Mouse (Mus musculus): ENCODE data around the gene Ccdc30.

The Ccdc30 gene

DNA sequence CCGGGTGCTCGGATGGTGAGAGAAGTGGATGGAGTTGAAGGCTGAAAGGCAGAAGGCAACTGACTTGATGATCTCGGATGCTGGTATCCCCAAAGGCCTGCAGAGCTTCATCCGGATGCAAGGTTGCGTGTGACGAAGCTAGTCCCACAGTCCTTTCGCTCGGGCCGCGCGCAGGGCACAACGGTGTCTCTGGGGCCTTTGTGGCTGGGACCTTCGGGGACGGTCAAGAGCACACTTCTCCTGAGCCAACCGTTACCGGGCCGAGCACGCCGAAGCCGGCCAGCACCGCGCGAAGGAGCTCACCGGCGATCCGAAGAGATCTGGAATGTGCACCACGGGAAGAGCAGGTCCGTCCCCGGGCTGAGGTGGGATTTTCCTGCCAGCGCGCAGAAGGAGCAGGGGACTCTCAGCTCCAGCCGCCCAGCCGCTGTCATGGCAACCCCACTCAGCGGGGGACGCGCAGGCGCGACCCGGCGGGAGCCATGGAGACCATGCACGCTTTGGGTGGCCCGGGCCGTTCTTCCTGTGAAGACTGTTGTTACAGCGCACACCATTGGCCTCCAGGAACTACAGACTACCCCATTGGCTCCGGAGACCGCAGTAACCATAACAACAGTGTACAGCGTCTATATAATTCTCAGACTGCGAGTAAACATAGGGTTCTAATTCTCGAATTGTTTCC, at the start of gene Ccdc30:
TSS of gene Ccdc30 (minus strand) at position 450 of the 682 bp plus-strand sequence.
- no peak for DNase-seq (ENCODE audit: low read depth)

DNA sequence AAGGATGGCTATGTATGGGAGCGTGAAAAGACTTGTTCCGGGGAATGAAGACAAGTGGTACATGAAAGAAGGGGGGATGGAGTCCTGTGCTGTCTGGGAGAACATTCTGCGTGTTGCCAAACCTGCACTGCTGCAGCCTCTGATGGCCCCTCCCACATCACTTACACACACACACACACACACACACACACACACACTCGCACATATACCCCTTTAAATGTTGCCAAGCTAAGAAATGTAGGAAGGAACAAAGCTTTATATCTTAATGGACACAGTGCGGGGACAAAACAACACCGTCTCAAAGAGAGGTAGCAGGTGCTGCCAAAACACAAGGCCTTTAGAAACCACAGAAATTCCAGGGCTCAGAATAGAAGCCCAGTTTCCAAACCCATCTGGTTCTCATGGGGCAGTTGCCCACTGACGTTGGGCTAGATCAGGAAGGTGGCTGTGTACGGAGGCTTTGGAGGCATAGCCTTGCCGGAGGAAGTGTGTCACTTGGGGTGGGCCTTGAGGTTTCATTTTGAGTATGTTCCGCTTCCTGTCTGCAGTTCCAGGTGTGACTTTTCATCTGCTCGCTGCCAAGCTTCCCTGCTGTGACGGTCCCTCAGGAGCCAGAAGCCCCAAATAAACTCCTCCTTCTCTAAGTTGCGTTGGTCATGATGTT, 48.6 kb upstream of the Ccdc30 start:
- no peak for DNase-seq (ENCODE audit: low read depth)

DNA sequence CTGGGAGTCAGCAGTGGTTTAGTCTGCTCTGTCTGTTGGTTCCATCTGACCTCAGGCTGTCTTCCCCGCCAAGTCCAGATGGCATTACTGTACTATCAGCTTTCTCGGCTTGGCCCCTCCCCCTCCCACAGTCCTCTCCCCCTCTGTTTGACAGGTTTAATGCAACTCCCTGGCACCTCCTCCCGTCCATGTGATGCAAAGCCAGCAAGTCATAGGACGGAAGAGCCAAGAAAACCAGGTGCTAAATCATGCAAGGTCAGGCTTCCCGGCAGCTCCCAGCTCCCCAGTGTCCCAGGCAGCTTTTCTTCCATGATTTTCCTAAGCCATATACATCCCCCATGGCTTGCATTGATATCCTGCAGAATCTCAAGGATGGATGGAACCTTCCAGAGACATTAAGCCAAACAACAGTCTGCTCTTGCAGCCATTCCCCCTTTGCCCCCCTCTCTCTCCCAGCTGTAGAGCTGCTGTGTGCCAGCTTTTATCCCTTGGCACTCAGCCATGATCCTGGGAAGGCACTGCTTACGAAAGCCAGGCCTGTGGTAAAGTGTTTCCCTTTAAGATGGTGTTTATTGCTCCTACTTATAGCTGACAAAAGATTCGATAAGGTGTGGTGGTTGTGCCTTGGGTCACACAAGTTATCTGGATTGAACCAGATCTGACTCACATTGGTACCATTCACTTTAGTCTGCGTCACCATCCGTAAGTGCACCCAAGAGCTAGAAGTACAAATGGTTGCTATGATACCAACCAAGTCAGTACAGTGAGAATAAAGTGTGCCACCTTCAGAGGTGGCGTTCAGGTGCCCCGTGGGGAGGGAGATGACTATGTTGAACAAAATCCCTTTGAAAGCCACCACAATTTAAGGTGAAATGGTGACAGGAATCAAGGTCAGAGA, 47.8 kb upstream of the Ccdc30 start:
- DNase-seq (ENCODE audit: low read depth) = no peak

DNA sequence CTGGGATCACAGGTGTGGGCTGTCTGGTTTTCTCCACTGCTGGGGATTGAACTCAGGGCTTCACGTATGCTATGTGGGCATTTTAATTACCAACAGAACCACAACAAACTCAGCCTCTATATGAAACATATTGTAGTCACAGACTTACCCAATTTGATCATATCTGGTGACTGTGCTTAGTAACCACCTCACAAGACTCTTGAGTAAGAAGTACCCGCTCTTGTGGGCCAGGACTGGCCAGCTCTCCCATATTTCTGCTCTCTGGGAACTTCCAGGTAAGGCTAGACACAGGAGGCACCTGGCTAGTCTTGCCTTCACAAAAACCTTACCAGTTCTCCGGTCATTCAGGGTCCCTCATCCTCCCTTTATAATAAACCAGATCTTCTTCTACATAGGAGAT, 47.1 kb upstream of the Ccdc30 start:
- DNase-seq (ENCODE audit: low read depth) = no peak

DNA sequence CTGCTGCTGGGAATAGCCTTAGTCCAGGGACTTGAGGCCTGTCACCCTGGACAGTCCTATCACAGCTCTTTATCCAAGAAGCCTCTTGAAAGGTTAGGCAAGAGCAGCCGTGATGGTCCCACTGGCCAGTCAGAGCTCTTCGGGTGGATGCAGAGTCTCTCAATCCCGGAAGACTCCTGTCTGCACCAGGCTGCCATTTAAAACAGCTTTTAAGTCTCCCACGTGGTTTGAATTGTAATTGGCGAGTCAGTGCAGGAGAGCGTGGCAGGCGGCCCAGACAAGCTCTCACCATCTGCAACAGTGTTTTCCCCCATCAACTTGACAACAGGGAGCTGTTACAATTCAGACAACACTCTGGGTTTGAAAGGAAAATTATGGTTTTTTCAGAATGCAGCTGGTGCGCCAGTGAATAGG, 45.4 kb upstream of the Ccdc30 start:
- DNase-seq (ENCODE audit: low read depth) = no peak

DNA sequence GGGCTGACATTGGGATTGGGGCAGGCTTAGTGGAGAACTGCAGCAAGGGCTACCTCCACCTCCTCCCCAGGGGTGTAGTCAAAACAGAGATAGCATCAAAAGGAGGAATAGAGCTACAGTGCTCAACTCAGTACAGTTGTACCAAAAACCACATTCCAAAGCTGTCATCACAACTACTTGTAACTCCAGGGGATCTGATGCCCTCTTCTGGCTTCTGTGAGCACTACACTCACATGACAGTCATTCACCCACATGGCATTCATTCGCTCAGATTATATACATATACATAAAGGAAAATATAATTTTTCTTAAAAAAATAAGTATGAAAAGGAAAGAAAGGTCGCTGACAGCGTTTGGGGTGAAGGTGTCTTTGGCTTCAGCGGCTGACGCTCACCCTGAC, 45.0 kb upstream of the Ccdc30 start:
- DNase-seq (ENCODE audit: low read depth) = peak; percentile 23

DNA sequence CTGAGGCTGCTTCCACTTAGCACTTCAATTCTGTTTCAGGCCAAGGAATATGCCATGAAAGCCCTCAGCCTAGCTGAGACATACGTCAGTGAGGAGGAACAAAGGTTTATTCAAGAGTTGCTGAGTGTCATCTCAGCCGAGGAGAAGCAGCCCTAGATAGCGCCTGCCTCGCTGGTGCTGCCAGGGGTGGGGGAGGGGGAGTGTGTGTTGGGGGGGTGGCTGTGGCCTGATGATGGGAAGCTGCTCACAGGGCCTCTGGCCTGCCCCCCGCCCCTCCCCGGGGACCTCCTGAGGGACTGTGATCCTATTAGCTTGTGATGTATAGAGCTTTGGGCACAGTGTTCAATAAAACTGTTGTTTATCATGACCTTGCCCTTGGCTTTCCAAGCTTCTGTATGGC, 38.2 kb upstream of the Ccdc30 start:
- DNase-seq (ENCODE audit: low read depth) = no peak

DNA sequence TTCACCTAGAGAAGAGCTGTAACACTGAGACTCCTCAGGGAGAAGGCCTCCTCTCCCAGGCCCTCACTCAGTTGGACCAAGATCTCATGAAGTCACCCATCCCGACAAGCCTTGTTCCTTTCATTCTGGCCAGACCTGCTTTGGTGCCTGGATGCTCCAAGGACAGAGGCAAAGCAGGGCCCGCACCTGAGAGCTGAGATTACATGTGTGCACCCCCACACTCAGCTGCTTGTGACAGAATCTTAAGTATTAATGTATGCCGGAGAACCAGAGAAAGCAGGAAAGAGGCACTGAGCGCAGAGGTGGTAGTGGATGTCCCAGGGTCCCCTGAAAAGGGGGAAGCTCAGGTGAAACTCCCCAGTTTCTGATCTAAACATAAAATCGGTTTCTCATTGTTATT, 37.8 kb upstream of the Ccdc30 start:
- DNase-seq (ENCODE audit: low read depth) = no peak

DNA sequence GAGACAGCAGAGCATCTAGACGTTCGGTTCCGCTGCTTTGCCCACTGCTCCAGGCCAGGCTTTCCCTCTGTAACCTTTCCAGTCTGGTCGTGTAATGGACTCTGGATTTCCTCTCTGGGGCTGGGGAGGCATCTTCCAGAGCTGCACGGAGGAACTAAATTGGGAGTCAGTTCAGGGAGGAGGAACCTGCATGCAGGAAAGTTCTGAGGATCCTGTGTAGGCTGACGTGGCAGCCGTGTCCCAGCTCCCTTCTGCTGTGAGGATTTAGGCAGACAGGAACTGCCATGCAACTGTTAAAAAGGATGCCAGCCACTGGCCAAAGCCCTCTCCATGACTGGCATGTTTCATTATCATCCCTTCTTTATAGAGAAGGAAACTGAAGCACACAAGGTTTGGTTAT, 35.1 kb upstream of the Ccdc30 start:
- no peak for DNase-seq (ENCODE audit: low read depth)

DNA sequence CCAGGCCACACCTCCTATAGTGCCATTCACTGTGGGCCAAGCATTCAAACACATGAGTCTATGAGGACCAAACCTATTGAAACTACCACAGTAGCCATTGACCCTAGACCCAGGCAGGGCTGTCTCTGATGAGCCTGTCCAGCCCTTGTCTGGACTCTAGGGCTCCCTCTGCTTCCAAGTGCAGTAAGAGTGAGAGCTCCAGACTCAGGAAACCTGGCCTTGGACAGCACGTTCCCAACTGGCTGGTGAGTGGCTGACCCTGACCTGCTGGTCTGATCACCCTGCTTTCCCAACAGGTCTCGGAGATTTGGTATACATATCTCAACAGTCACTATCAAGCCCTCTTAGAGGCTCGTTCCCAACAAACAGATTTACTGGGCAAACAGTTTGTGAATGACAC, 32.5 kb upstream of the Ccdc30 start:
- no peak for DNase-seq (ENCODE audit: low read depth)

DNA sequence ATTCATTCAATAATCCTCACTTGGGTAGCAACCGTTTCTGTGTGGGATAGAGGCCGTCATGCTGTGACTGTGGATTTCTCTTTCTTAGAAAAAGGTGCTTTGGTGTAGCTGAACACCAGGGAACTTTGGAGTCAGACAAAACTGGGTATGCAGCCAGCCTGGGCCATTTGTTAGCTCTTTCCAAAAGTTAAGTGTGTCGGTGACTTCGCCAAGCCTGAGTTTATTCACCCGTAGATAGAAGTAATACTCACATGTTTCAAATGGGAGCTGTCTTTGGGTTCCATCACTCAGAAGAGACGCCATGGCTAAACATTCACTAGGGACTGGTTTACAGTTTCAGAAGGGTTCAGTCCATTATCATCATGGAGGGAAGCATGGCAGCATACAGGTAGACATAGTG, 31.9 kb upstream of the Ccdc30 start:
- no peak for DNase-seq (ENCODE audit: low read depth)

DNA sequence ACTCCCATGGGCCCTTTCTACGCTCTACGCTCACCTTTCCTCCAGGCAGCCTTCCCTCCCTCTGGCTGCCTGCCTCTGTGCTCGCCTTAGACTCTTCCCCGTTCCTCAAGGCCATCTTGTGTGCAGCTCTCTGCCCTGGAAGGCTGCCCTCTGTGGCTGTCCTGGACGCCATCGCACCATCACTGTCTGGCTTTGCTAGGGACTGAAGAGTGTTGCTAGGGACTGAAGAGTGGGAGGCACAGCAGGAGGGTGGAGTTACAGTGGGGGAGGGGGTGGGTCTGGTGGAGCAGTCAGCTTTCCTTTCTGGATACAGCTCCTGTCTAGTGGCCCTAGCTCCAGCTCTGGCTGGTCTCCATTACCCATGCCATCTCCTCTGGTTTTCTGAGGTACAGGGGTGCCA, 27.2 kb upstream of the Ccdc30 start:
- no peak for DNase-seq (ENCODE audit: low read depth)

DNA sequence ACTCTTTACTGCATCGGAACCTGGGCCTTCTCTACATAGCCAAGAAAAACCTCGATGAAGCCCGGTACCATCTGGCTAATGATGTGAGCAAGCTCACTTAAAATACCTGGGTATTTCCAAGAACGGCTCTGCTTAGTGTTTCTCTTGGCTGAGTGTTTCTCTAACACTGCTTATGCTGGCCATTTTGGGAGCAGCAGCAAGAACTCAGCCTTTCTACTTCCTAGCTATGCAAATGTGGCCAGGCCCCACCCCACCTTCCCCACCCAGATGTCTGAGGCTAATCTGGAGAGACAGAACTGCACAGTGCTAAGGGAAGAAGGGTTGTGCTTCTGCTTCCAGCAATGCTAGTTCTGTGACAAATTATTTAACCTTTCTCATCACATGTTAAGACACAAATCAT, 26.5 kb upstream of the Ccdc30 start:
- no peak for DNase-seq (ENCODE audit: low read depth)

DNA sequence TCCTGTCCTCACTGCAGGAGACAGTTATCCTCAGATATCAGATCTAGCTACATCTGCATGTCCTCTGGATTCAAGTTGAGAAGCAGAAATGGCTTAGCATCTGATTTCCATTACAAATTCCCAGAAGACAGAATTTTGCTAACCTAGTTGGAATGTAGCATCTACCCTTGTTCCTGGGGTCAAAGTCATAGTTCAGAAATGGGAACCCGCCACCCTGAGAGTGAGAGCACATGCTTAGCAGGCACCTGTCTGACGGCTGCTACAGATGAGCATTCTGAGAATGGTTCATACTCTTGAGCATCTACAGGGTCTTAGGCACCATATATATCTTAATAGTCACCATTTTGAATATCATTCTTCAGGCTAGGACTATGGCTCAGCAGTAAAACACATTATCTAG, 22.6 kb upstream of the Ccdc30 start:
- DNase-seq (ENCODE audit: low read depth) = no peak

DNA sequence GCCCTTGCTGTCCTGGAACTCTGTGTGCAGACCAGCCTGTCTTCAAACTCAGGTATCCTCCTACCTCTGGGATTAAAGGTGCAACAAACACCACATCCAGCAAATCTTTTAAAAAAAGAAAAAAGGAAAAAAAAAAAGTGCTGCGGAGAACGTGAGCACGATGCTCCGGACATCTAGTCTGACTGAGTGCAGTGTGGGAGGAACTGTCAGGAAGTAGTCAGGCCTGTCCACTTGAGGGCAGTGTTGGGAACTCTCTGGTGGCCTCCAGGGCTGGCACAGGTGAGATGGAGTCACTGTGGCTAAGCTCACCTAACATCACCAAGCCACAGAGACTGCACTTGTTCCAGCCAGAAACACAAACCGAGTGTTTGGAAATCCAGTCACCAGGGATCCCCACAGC, 15.4 kb upstream of the Ccdc30 start:
- no peak for DNase-seq (ENCODE audit: low read depth)

DNA sequence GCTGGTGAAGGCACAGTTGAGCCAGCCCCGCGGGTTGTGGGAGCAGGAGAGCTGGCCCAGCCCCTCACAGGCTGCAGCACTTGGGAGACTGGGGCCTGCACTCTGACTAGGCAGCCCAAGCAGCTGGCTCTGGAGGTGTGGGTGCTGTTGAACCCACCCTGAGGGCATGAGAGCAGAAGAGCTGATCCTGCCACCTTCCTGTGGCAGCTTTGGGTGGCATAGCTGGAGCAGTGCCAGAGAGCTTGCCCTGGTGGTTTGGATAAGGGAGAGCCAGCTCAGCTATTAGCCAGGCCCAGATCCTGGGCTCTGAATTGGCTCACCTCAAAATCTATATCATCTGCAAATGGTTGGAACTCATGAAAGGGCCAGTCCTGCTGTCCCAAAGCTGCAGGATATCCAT, 12.4 kb upstream of the Ccdc30 start:
- DNase-seq (ENCODE audit: low read depth) = no peak

DNA sequence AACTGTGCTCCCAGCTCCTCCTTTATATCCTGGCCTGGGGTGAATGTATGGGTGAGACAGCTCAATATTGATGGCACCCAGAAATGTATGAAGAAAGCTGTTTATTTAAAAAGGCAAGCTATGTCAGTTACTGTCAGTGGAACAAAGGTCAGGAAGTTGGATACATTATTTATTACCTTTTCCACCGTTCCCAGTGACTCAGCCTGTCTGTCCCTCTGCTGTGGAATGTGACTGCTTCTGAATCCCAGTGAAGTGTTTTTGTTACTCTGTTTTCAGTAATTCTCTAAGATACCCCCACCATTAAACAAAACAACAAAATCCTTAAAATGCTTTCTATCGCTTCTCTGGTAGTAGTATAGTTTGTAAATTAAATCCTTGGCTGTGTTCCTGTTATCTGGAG, 10.3 kb upstream of the Ccdc30 start:
- no peak for DNase-seq (ENCODE audit: low read depth)

DNA sequence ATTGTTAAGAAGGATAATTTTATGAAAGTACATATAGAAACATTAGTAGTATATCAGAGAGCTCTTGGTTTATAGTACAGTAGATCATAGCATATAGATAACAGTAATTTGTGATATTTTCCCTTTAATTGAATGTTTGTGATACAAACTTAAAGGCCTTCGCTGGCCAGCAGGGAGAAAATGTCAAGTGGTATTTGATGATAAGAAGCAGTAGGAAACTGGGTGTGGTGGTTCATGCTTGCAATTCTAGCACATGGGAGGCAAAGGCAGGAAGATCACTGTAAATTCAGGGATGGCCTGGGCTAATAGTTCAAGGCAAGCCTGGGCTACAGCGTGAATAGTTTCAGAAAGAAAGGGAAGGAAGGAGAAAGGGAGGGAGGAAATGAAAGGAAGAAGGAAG, 9.8 kb upstream of the Ccdc30 start:
- no peak for DNase-seq (ENCODE audit: low read depth)

DNA sequence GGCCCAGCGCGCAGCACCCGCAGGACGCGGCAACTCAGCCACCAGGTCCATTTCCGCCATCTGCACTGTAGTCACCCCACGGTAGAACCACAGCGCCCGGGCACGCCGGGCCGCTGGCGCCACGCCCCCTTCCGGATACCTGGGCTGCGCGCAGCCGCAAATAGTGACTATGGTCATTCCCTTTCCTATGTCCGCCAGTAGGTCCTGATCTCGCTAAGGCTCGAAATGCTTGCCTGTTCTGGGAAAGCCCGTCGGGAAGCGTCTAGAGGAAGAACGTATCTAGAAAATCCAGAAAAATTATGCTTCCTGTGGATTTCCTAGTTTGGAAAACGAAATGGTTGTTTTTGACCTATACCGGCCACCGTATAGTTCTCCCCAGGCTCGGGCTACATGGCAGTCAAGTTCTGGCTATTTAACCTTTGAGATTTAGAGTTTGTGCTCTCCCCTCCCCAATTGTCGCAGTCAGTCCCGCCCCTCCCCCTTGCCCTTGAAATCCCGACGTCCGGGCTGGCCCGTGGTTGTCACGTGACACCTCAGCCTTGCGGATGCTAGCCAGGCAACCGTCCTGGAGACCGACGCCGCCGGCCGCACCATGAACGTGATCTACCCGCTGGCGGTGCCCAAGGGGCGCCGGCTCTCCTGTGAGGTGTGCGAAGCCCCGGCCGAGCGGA, 7.1 kb upstream of the Ccdc30 start, which contains the start of the genes Ppcs and Zmynd12:
TSS of gene Ppcs (minus strand) at position 127 of the 671 bp plus-strand sequence.
TSS of gene Zmynd12 (plus strand) at position 521 of the 671 bp plus-strand sequence.
- peak; percentile 74 for DNase-seq (ENCODE audit: low read depth)

DNA sequence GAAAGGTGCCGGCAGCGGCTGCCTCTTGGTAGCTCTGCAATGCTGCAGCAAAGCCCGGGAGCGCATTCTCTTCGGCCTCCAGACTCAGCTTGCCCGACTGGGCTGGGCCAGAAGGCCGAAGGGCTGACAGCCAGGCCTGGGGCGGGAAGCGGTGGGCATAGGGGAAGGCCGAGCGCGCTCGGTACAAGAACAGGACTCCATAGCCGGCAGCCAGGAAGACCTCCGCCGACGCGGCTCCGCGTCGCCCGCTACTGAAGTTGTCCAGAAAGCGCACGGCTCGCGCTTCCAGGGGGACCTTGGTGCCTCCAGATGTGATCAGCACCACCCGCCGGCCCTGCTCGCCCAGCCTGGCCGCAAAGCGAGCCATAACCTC, 6.6 kb upstream of the Ccdc30 start:
- no peak for DNase-seq (ENCODE audit: low read depth)

DNA sequence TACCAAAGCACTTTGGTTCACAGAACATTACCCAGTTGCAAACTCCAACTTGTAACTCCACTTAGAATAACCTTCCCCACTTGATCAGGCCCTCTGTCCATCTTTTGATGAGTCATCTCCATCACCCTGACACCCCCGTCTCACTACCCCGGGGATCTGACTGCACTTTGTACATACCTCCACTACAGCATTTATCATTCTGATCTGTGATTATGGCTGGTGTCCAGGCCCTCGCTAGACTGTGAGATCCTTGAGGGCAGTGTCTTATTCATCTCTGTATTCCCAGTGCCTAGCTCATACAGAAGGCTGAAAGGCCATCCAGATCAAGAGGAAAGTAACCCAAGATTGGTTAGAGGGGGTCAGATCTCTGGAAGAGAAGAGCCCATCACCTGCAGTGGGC, 5.9 kb upstream of the Ccdc30 start:
- DNase-seq (ENCODE audit: low read depth) = no peak

DNA sequence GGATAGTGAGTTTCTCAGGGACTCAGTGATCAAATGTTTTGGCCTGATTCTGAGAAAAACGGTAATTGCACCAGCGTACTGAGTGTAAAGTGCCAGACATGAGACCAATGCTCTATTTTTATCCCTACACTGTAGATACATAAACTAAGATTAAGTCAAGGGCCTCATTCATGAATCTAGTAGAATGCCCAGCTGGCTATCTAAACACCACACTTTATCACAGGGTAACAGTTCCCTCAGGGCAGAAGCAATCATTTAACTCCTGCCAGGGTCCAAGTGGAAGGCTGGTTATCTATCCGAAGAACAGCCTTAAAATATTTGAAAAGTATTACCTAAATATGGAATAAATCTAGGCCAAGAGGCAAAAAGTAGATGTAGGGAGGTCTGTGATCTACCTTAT, 2.6 kb upstream of the Ccdc30 start:
- DNase-seq (ENCODE audit: low read depth) = peak; percentile 50
